In the genomic region with DNA sequence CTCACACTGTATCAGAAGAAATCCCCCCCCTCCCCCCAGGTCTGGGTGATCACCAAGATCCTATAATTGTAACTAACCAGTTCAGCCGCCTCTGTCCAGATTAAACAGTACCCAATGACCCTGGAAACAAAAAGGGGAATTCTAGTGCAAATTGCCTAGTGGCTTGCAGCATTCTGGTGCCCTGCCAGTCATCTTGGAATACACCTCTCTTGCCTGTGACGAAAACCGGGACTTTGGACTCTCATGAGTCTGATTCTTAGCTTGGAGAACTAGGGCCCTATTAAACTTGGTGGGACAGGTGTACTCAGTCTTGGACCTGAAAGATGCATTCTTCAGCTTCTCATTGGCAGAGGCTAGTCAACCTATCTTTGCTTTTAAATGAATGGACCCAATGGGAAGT, we compare ENCODE assay signal across 34 mouse cellular contexts. TPM values are rescaled to one million over a fixed set of nuclear protein-coding genes. Genes with fewer than 3 reads are reported as not detected.
DNase-seq lines count a peak whose midpoint lies in the region; ATAC-seq and TF ChIP-seq lines count a peak whose summit lies in the region.
"Had no signal": no experiment of that assay in that cellular context is flagged by ENCODE, and none has a peak within 500 bp of the region (broad histone marks: within the 10 kb centered on the region; RNA-seq: fewer than 3 reads in every experiment).

No protein-coding gene starts in this region.

- no peak for ATAC-seq in kidney, embryonic 14.5 days (ENCODE audit: low FRiP score, low TSS enrichment)
- no peak for ATAC-seq in liver, embryonic 11.5 days (replicated peaks; ENCODE audit: low FRiP score)
- ATAC-seq: forebrain, postnatal 0 days; midbrain, embryonic 13.5 days had no signal

- H3K27me3 ChIP-seq in kidney, embryonic 14.5 days (ENCODE audit: control insufficient read depth, insufficient read depth, low read length), result no peaks in the 10 kb centered on the region
- H3K27me3 ChIP-seq in liver, adult 2 months (ENCODE audit: control insufficient read depth, insufficient read depth, low read length), result no peaks in the 10 kb centered on the region
- no peaks in the 10 kb centered on the region for H3K27me3 ChIP-seq in liver, embryonic 11.5 days (replicated peaks; ENCODE audit: control insufficient read depth, insufficient read depth, low read length)
- H3K27me3 ChIP-seq: embryonic facial prominence, embryonic 15.5 days; forebrain, embryonic 12.5 days; hindbrain, embryonic 13.5 days; limb, embryonic 12.5 days; liver, embryonic 13.5 days; midbrain, embryonic 13.5 days had no signal

- no peak for TF ChIP-seq CTCF in liver, adult 2 months (IDR thresholded peaks at IDR 0.05; ENCODE audit: low read depth, low read length)

- no peak overlapping the region for H3K27ac ChIP-seq in kidney, embryonic 14.5 days (ENCODE audit: low read depth, low read length)
- H3K27ac ChIP-seq in liver, adult 2 months (replicated peaks; ENCODE audit: insufficient read depth, low read depth, low read length), result peak overlapping the region; percentile 99
- no peak overlapping the region for H3K27ac ChIP-seq in liver, embryonic 11.5 days (ENCODE audit: low read depth, low read length)
- H3K27ac ChIP-seq: embryonic facial prominence, embryonic 10.5 days; embryonic facial prominence, embryonic 15.5 days; forebrain, embryonic 12.5 days; heart, embryonic 10.5 days; hindbrain, embryonic 13.5 days; limb, embryonic 12.5 days; liver, embryonic 13.5 days; macrophage; midbrain, embryonic 13.5 days had no signal

- no peak overlapping the region for H3K4me3 ChIP-seq in kidney, embryonic 14.5 days (ENCODE audit: low read length)
- H3K4me3 ChIP-seq in liver, adult 2 months (ENCODE audit: insufficient read depth, low read depth, low read length), result no peak overlapping the region
- no peak overlapping the region for H3K4me3 ChIP-seq in liver, embryonic 11.5 days (ENCODE audit: low read depth, low read length)
- H3K4me3 ChIP-seq: embryonic facial prominence, embryonic 10.5 days; embryonic facial prominence, embryonic 15.5 days; forebrain, embryonic 12.5 days; heart, embryonic 10.5 days; hindbrain, embryonic 13.5 days; left cerebral cortex, adult 2 months; limb, embryonic 12.5 days; liver, embryonic 13.5 days; midbrain, embryonic 13.5 days had no signal

- 85% methylated on average over 3 of the region's 3 CpGs for WGBS in kidney, embryonic 14.5 days
- 25% methylated on average over 3 of the region's 3 CpGs for WGBS in liver, adult 2 months
- 72% methylated on average over 3 of the region's 3 CpGs for whole genome bisulfite sequencing in liver, embryonic 11.5 days
- 37% methylated on average over 3 of the region's 3 CpGs for WGBS in large intestine, adult 2 months

- H3K36me3 ChIP-seq in kidney, embryonic 14.5 days (ENCODE audit: control insufficient read depth, insufficient read depth, low read length), result no peaks in the 10 kb centered on the region
- no peaks in the 10 kb centered on the region for H3K36me3 ChIP-seq in liver, adult 2 months (ENCODE audit: control insufficient read depth, insufficient read depth, low read length)
- H3K36me3 ChIP-seq in liver, embryonic 11.5 days (ENCODE audit: control insufficient read depth, insufficient read depth, low read length), result no peaks in the 10 kb centered on the region
- H3K36me3 ChIP-seq: embryonic facial prominence, embryonic 10.5 days; embryonic facial prominence, embryonic 15.5 days; forebrain, embryonic 12.5 days; heart, embryonic 10.5 days; hindbrain, embryonic 13.5 days; limb, embryonic 12.5 days; liver, embryonic 13.5 days; midbrain, embryonic 13.5 days had no signal

- H3K79me2 ChIP-seq in liver, adult 2 months (ENCODE audit: control insufficient read depth, insufficient read depth, low read length), result 0 out of 2 replicates have a peak, but pooled peaks cover 2% of the 10 kb centered on the region

- H3K9me3 ChIP-seq in kidney, embryonic 14.5 days (ENCODE audit: control insufficient read depth, low read length), result no peaks in the 10 kb centered on the region
- no peaks in the 10 kb centered on the region for H3K9me3 ChIP-seq in liver, embryonic 11.5 days (ENCODE audit: control insufficient read depth, low read length)
- H3K9me3 ChIP-seq: embryonic facial prominence, embryonic 10.5 days; embryonic facial prominence, embryonic 15.5 days; forebrain, embryonic 12.5 days; heart, embryonic 10.5 days; hindbrain, embryonic 13.5 days; limb, embryonic 12.5 days; liver, embryonic 13.5 days; midbrain, embryonic 13.5 days had no signal

- H3K9ac ChIP-seq in kidney, embryonic 14.5 days (ENCODE audit: low read depth, low read length), result no peak overlapping the region
- no peak overlapping the region for H3K9ac ChIP-seq in liver, adult 2 months (ENCODE audit: low read depth, low read length)
- no peak overlapping the region for H3K9ac ChIP-seq in liver, embryonic 11.5 days (ENCODE audit: low read depth, low read length)
- H3K9ac ChIP-seq: embryonic facial prominence, embryonic 15.5 days; forebrain, embryonic 12.5 days; forebrain, postnatal 0 days; hindbrain, embryonic 13.5 days; limb, embryonic 12.5 days; liver, embryonic 13.5 days; midbrain, embryonic 13.5 days had no signal

- no peak for TF ChIP-seq POLR2A in liver, adult 2 months (IDR thresholded peaks at IDR 0.05; ENCODE audit: extremely low read depth, insufficient read depth, low read length)

- no peaks in the 10 kb centered on the region for H3K4me1 ChIP-seq in kidney, embryonic 14.5 days (ENCODE audit: control insufficient read depth, insufficient read depth, low read length)
- H3K4me1 ChIP-seq in liver, adult 2 months (ENCODE audit: control insufficient read depth, insufficient read depth, low read length), result peaks cover 57% of the 10 kb centered on the region
- H3K4me1 ChIP-seq in liver, embryonic 11.5 days (replicated peaks; ENCODE audit: control insufficient read depth, insufficient read depth, low read length), result no peaks in the 10 kb centered on the region
- H3K4me1 ChIP-seq: embryonic facial prominence, embryonic 15.5 days; forebrain, embryonic 12.5 days; heart, embryonic 10.5 days; hindbrain, embryonic 13.5 days; limb, embryonic 12.5 days; liver, embryonic 13.5 days; midbrain, embryonic 13.5 days had no signal

- H3K4me2 ChIP-seq in kidney, embryonic 14.5 days (replicated peaks; ENCODE audit: low read depth, low read length), result no peak overlapping the region
- H3K4me2 ChIP-seq in liver, embryonic 11.5 days, result no peak overlapping the region
- H3K4me2 ChIP-seq: embryonic facial prominence, embryonic 15.5 days; forebrain, embryonic 12.5 days; hindbrain, embryonic 13.5 days; limb, embryonic 12.5 days; liver, embryonic 13.5 days; midbrain, embryonic 13.5 days had no signal

- peak; percentile 72 for DNase-seq in kidney, adult 11 months
- peak; percentile 99 for DNase-seq in liver, adult 2 months (ENCODE audit: extremely low read depth, low read depth, low spot score)
- DNase-seq in liver, embryonic 11.5 days (ENCODE audit: low spot score), result no peak
- DNase-seq in kidney, postnatal 10 days, result peak; percentile 28
- DNase-seq in large intestine, adult 2 months (ENCODE audit: low read depth, low spot score), result peak; percentile 69
- no peak for DNase-seq in T-cell, adult 2 months (ENCODE audit: low spot score)
- DNase-seq: B cell, adult 2 months; cerebellum, adult 8-10 months; cerebellum, postnatal 25 days; forebrain, postnatal 0 days; gastrocnemius, postnatal 14 days; heart, postnatal 36 days; liver, embryonic 13.5 days; lung, adult 2 months; lung, postnatal 10 days; retina, postnatal 1 day; right cerebral cortex, postnatal 14 days; thymus, postnatal 4 days had no signal

RNA-seq across cellular contexts. Expression of a gene that starts 15.5 kb away (rescaled TPM):
- 0.23 and 0.89 TPM in 2 replicates for polyA plus RNA-seq in kidney, embryonic 14.5 days (2014; fragmentation: Nextera tagmentation; extraction: Ambion mirVana)
- 524 and 612 TPM in 2 replicates for total RNA-seq in liver, adult 2 months (2014; rRNA removed)
- 256 and 307 TPM in 2 replicates for polyA plus RNA-seq in liver, adult 2 months (2012; rRNA removed)
- not detected in 2 replicates for polyA plus RNA-seq in liver, embryonic 11.5 days (2014; fragmentation: Nextera tagmentation; extraction: Ambion mirVana)
- 0.15 and 0.16 TPM in 2 replicates for polyA plus RNA-seq in large intestine, adult 2 months (2012; rRNA removed)
- total RNA-seq: forebrain, postnatal 0 days; granulocyte monocyte progenitor cell, adult 5-6 weeks; heart, postnatal 36 days; megakaryocyte-erythroid progenitor cell, adult 5-6 weeks had no signal
- polyA plus RNA-seq: embryonic facial prominence, embryonic 10.5 days; forebrain, embryonic 12.5 days; forebrain, postnatal 0 days; heart, embryonic 10.5 days; heart, embryonic 16.5 days; hindbrain, embryonic 13.5 days; limb, embryonic 12.5 days; liver, embryonic 13.5 days; macrophage; midbrain, embryonic 13.5 days; neural tube, embryonic 14.5 days; stomach, embryonic 14.5 days had no signal

RNA-seq across cellular contexts. Expression of a gene that starts 21.6 kb away (rescaled TPM):
- polyA plus RNA-seq in kidney, embryonic 14.5 days (2014; fragmentation: Nextera tagmentation; extraction: Ambion mirVana), result 0.29 and 0.64 TPM in 2 replicates
- total RNA-seq in liver, adult 2 months (2014; rRNA removed), result 0.18 and 0.27 TPM in 2 replicates
- polyA plus RNA-seq in liver, adult 2 months (2012; rRNA removed), result 1.2 and 3.4 TPM in 2 replicates
- polyA plus RNA-seq in liver, embryonic 11.5 days (2014; fragmentation: Nextera tagmentation; extraction: Ambion mirVana), result not detected in 2 replicates
- 37.2 and 98.5 TPM in 2 replicates for polyA plus RNA-seq in large intestine, adult 2 months (2012; rRNA removed)
- total RNA-seq: gastrocnemius, postnatal 14 days; granulocyte monocyte progenitor cell, adult 5-6 weeks; heart, postnatal 36 days; megakaryocyte-erythroid progenitor cell, adult 5-6 weeks had no signal
- polyA plus RNA-seq: embryonic facial prominence, embryonic 10.5 days; embryonic facial prominence, embryonic 15.5 days; forebrain, embryonic 12.5 days; heart, embryonic 10.5 days; hindbrain, embryonic 13.5 days; limb, embryonic 12.5 days; liver, embryonic 13.5 days; macrophage; midbrain, embryonic 13.5 days; neural tube, embryonic 14.5 days; stomach, embryonic 14.5 days; thymus, postnatal 0 days had no signal

RNA-seq across cellular contexts. Expression of a gene that starts 32.7 kb away (rescaled TPM):
- not detected in 2 replicates for polyA plus RNA-seq in kidney, embryonic 14.5 days (2014; fragmentation: Nextera tagmentation; extraction: Ambion mirVana)
- 0.18 and 0.27 TPM in 2 replicates for total RNA-seq in liver, adult 2 months (2014; rRNA removed)
- 0.53 and 2.7 TPM in 2 replicates for polyA plus RNA-seq in liver, adult 2 months (2012; rRNA removed)
- polyA plus RNA-seq in liver, embryonic 11.5 days (2014; fragmentation: Nextera tagmentation; extraction: Ambion mirVana), result not detected in 2 replicates
- polyA plus RNA-seq in large intestine, adult 2 months (2012; rRNA removed), result 9.3 and 21.2 TPM in 2 replicates
- total RNA-seq: forebrain, postnatal 0 days; granulocyte monocyte progenitor cell, adult 5-6 weeks; heart, postnatal 36 days; megakaryocyte-erythroid progenitor cell, adult 5-6 weeks had no signal
- polyA plus RNA-seq: embryonic facial prominence, embryonic 10.5 days; embryonic facial prominence, embryonic 15.5 days; forebrain, embryonic 12.5 days; heart, embryonic 10.5 days; heart, embryonic 16.5 days; limb, embryonic 12.5 days; liver, embryonic 13.5 days; lung, adult 2 months; macrophage; neural tube, embryonic 14.5 days; stomach, embryonic 14.5 days; thymus, postnatal 0 days had no signal

RNA-seq across cellular contexts. Expression of a gene that starts 32.7 kb away (rescaled TPM):
- polyA plus RNA-seq in kidney, embryonic 14.5 days (2014; fragmentation: Nextera tagmentation; extraction: Ambion mirVana), result not detected in 2 replicates
- total RNA-seq in liver, adult 2 months (2014; rRNA removed), result not detected in 2 replicates
- 0.28 and 0.57 TPM in 2 replicates for polyA plus RNA-seq in liver, adult 2 months (2012; rRNA removed)
- not detected in 2 replicates for polyA plus RNA-seq in liver, embryonic 11.5 days (2014; fragmentation: Nextera tagmentation; extraction: Ambion mirVana)
- polyA plus RNA-seq in large intestine, adult 2 months (2012; rRNA removed), result 0.06 and 1.0 TPM in 2 replicates
- total RNA-seq: forebrain, postnatal 0 days; gastrocnemius, postnatal 14 days; granulocyte monocyte progenitor cell, adult 5-6 weeks; heart, postnatal 36 days; megakaryocyte-erythroid progenitor cell, adult 5-6 weeks had no signal
- polyA plus RNA-seq: embryonic facial prominence, embryonic 10.5 days; embryonic facial prominence, embryonic 15.5 days; forebrain, embryonic 12.5 days; forebrain, postnatal 0 days; heart, embryonic 10.5 days; heart, embryonic 16.5 days; hindbrain, embryonic 13.5 days; limb, embryonic 12.5 days; liver, embryonic 13.5 days; macrophage; midbrain, embryonic 13.5 days; neural tube, embryonic 14.5 days; stomach, embryonic 14.5 days; thymus, postnatal 0 days had no signal

RNA-seq across cellular contexts. Expression of a gene that starts 51.2 kb away (rescaled TPM):
- polyA plus RNA-seq in kidney, embryonic 14.5 days (2014; fragmentation: Nextera tagmentation; extraction: Ambion mirVana), result 2.7 and 5.8 TPM in 2 replicates
- total RNA-seq in liver, adult 2 months (2014; rRNA removed), result 4.4 and 4.5 TPM in 2 replicates
- polyA plus RNA-seq in liver, adult 2 months (2012; rRNA removed), result 2.9 and 3.5 TPM in 2 replicates
- polyA plus RNA-seq in liver, embryonic 11.5 days (2014; fragmentation: Nextera tagmentation; extraction: Ambion mirVana), result 1.9 TPM in 2 replicates
- polyA plus RNA-seq in large intestine, adult 2 months (2012; rRNA removed), result 30.1 and 54.5 TPM in 2 replicates

Comparison
In these comparisons a context has a peak if more than half of its experiments do, and no peak if none do; other contexts are left out.
1. DNase-seq: peak in kidney, adult 11 months (single experiment), liver, adult 2 months (single experiment), kidney, postnatal 10 days (single experiment) and large intestine, adult 2 months (single experiment); none in liver, embryonic 11.5 days (single experiment) and T-cell, adult 2 months (single experiment).
2. RNA of a gene that starts 15.5 kb away (polyA plus RNA-seq): 256 to 307 TPM in liver, adult 2 months; 0.23 to 0.89 TPM in kidney, embryonic 14.5 days, 0.15 to 0.16 TPM in large intestine, adult 2 months and not detected in liver, embryonic 11.5 days; every median in the first group is over 100 times any median in the second.